Mouse (Mus musculus): Measurements from ENCODE around the gene Bud23.
"Not testable (repeated sequence)": the region's sequence is repeated elsewhere in the genome, so short reads cannot be mapped to it uniquely, and the experiment has no call there.

Gene Bud23

GRCm38 (mm10) chr5:135070448-135070847 is 5.7 kb upstream of the Bud23 start:
- no peak for DNase-seq (ENCODE audit: low spot score)

GRCm38 (mm10) chr5:135066008-135066407 is 1.2 kb upstream of the Bud23 start:
- DNase-seq (ENCODE audit: low spot score): no peak

- DNase-seq (ENCODE audit: low spot score): no peak
These were observed 385 bp downstream of the Bud23 start for GRCm38 (mm10) chr5:135064382-135064766.

GRCm38 (mm10) chr5:135063629-135064381 is 954 bp downstream of the Bud23 start, which contains the start of gene Dnajc30:
Dnajc30 (plus strand) TSS chr5:135064202.
- DNase-seq (ENCODE audit: low spot score): peak; percentile 94

- no peak for DNase-seq (ENCODE audit: low spot score)
These were observed 11.4 kb downstream of the Bud23 start for GRCm38 (mm10) chr5:135053356-135053755.

- DNase-seq (ENCODE audit: low spot score): not testable (repeated sequence)
These were observed 15.5 kb downstream of the Bud23 start for GRCm38 (mm10) chr5:135049268-135049667.

GRCm38 (mm10) chr5:135048539-135048938 is 16.2 kb downstream of the Bud23 start:
- DNase-seq (ENCODE audit: low spot score): no peak

- no peak for DNase-seq (ENCODE audit: low spot score)
These were observed 20.2 kb downstream of the Bud23 start for GRCm38 (mm10) chr5:135044575-135044974.

- no peak for DNase-seq (ENCODE audit: low spot score)
These were observed 22.5 kb downstream of the Bud23 start for GRCm38 (mm10) chr5:135042105-135042788.

- DNase-seq (ENCODE audit: low spot score): no peak
These were observed 24.0 kb downstream of the Bud23 start for GRCm38 (mm10) chr5:135040777-135041176.

- DNase-seq (ENCODE audit: low spot score): no peak
These were observed 24.7 kb downstream of the Bud23 start for GRCm38 (mm10) chr5:135040059-135040458.

- no peak for DNase-seq (ENCODE audit: low spot score)
These were observed 25.2 kb downstream of the Bud23 start for GRCm38 (mm10) chr5:135039541-135039940.

- DNase-seq (ENCODE audit: low spot score): no peak
These were observed 26.8 kb downstream of the Bud23 start for GRCm38 (mm10) chr5:135037946-135038345.

GRCm38 (mm10) chr5:135035608-135036359 is 29.0 kb downstream of the Bud23 start:
- no peak for DNase-seq (ENCODE audit: low spot score)

- DNase-seq (ENCODE audit: low spot score): no peak
These were observed 30.2 kb downstream of the Bud23 start for GRCm38 (mm10) chr5:135034593-135034992.

GRCm38 (mm10) chr5:135032581-135032980 is 32.2 kb downstream of the Bud23 start:
- no peak for DNase-seq (ENCODE audit: low spot score)

GRCm38 (mm10) chr5:135029007-135029854 is 35.5 kb downstream of the Bud23 start:
- no peak for DNase-seq (ENCODE audit: low spot score)

- DNase-seq (ENCODE audit: low spot score): no peak
These were observed 38.9 kb downstream of the Bud23 start for GRCm38 (mm10) chr5:135025899-135026298.

GRCm38 (mm10) chr5:135024665-135025224 is 40.0 kb downstream of the Bud23 start:
- no peak for DNase-seq (ENCODE audit: low spot score)

GRCm38 (mm10) chr5:135023344-135024173 is 41.2 kb downstream of the Bud23 start, which contains the start of gene Stx1a:
Stx1a (plus strand) TSS chr5:135023482.
- DNase-seq (ENCODE audit: low spot score): no peak

Measured in layer of hippocampus, adult 9-10 months (tissue).